Mouse (Mus musculus): Measurements from ENCODE around the gene Wdr46. TPM values are rescaled to one million over a fixed set of nuclear protein-coding genes. Genes with fewer than 3 reads are reported as not detected.

Gene Wdr46
- total and polyA plus RNA-seq, 3 experiments, result 39.8 to 72.4 (median 49.7) TPM

DNA sequence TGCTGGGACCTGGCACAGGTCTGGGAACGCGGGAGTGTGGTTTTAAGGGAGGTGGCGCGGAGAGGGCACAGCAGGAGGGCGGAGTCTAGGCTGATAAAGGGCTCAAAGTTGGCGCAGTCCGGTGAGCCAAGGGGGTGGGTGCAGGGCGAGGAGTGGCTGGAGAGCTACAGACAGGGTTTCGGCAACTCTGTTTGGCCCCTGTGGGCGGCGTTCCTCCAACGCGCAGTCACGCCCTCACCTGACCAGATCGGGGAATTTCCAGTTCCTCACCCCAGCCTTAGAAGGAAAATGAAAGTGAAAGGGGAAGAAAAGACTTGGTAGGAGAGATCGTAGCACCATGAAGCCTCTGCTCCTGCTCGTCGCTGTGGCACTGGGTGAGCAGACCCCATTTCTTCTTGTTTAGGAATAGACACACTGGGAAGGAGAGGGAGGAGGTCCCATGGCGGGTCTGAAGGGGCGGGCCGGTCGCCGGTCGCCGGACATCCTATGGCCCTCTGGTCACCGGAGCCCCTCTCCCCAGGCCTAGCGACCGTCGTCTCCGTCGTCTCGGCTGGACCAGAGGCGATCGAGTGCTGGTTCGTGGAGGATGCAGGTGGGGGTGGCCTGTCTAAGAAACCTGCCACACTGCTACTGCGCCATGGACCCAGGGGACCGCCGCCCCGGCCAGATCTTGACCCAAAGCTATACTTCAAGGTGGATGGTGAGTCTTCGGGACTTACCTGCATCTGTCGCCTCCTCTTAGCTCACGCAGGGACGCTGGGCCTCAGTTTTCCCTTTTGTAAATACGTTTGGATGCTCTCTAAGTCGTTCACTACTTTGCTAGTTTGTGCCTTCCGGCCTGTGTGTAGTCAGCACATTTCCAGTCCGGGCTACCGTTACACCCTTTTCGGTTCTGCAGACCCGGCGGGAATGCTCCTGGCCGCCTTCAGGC is 20.8 kb upstream of the Wdr46 start:
- H3K4me2 ChIP-seq (ENCODE audit: insufficient read depth, low read depth, poor library complexity, severe bottlenecking), result peak overlapping the region; percentile 85
- dilution Hi-C loops (cut with MboI; ENCODE audit: extremely low pct_ligation_motif_present, extremely low pct_unique_long_range_greater_than_20kb, low sequenced_read_pairs), result no loop called here
- H3K36me3 ChIP-seq (replicated peaks in 1 of 2; ENCODE audit: control insufficient read depth in 1 of 2, insufficient read depth in 1 of 2, low read length in 1 of 2), result peaks cover 40 to 60% of the 10 kb centered on the region in 2 experiments
- H3K27ac ChIP-seq (ENCODE audit: insufficient read depth, low read depth), result peak overlapping the region; percentile 93
- H3K4me1 ChIP-seq (ENCODE audit: control insufficient read depth in 1 of 2, insufficient read depth in 2 of 2), result peaks cover 32 to 47% of the 10 kb centered on the region in 2 experiments
- peak overlapping the region; percentile 71 to 99 (median 83) for H3K4me3 ChIP-seq (replicated peaks in 1 of 3; ENCODE audit: low read depth in 2 of 3, low read length in 2 of 3, poor library complexity in 1 of 3)
- peak; percentile 96 for DNase-seq (ENCODE audit: extremely low read depth)
- in situ Hi-C loops (cut with MboI; ENCODE audit: low pct_ligation_motif_present, low pct_unique_long_range_greater_than_20kb, low sequenced_read_pairs), result no loop called here
- H3K9me3 ChIP-seq (replicated peaks; ENCODE audit: low read length), result peaks cover 10% of the 10 kb centered on the region
- H3K27me3 ChIP-seq (replicated peaks), result no peaks in the 10 kb centered on the region
- peaks cover 22% of the 10 kb centered on the region for H3K79me2 ChIP-seq (replicated peaks; ENCODE audit: control insufficient read depth, extremely low read depth, insufficient read depth, poor library complexity, severe bottlenecking)
- peak overlapping the region; percentile 81 for H3K9ac ChIP-seq (ENCODE audit: insufficient read depth, low read depth)
- TF ChIP-seq POLR2AphosphoS2 (IDR thresholded peaks at IDR 0.05; ENCODE audit: low read depth, low read length), result no peak
- peak; percentile 71; the same call in 1 of the 2 replicates for TF ChIP-seq TBP (conservative IDR thresholded peaks at IDR 0.05; ENCODE audit: low read depth, low read length)
- 0 out of 2 replicates have a peak, but pooled peaks have one; percentile 6 for TF ChIP-seq SMC3 (IDR thresholded peaks at IDR 0.05; ENCODE audit: low read depth, low read length)
- TF ChIP-seq NRF1 (IDR thresholded peaks at IDR 0.05; ENCODE audit: low read depth, low read length), result peak; percentile 58
- TF ChIP-seq SIN3A (IDR thresholded peaks at IDR 0.05; ENCODE audit: low read length), result peak; percentile 90; the same call in 1 of the 2 replicates
- peak; percentile 17; the same call in 1 of the 2 replicates for TF ChIP-seq MXI1 (IDR thresholded peaks at IDR 0.05; ENCODE audit: low read depth, low read length)
- no peak for TF ChIP-seq GABPA (IDR thresholded peaks at IDR 0.05; ENCODE audit: insufficient replicate concordance, low read depth, low read length)
- 0 out of 2 replicates have a peak, but pooled peaks have one; percentile 46 for TF ChIP-seq ZMIZ1 (IDR thresholded peaks at IDR 0.05; ENCODE audit: low read depth, low read length)
- TF ChIP-seq ZC3H11A (IDR thresholded peaks at IDR 0.05; ENCODE audit: low read depth, low read length), result no peak
- peak in 1 of 2 experiments; percentile 49; a peak in 2 of 4 replicates for TF ChIP-seq CTCF (conservative IDR thresholded peaks at IDR 0.05 in 1 of 2, IDR thresholded peaks at IDR 0.05 in 1 of 2; ENCODE audit: low read depth in 2 of 2, low read length in 2 of 2)
- peak; percentile 75; the same call in 1 of the 2 replicates for TF ChIP-seq TCF12 (IDR thresholded peaks at IDR 0.05; ENCODE audit: low read depth, low read length)
- no peak for TF ChIP-seq ZNF384 (IDR thresholded peaks at IDR 0.05; ENCODE audit: low read depth, low read length)
- peak; percentile 76 for TF ChIP-seq NELFE (IDR thresholded peaks at IDR 0.05; ENCODE audit: low read depth, low read length)
- peak; percentile 73 for TF ChIP-seq POLR2A (IDR thresholded peaks at IDR 0.05; ENCODE audit: low read depth, low read length)
- TF ChIP-seq MYC (IDR thresholded peaks at IDR 0.05; ENCODE audit: low read depth, low read length), result no peak; the same call in 1 of the 2 replicates
- no peak for TF ChIP-seq CHD1 (IDR thresholded peaks at IDR 0.05; ENCODE audit: low read depth, low read length)
- TF ChIP-seq MAFK (IDR thresholded peaks at IDR 0.05; ENCODE audit: insufficient replicate concordance, low read length), result peak; percentile 27; the same call in 1 of the 2 replicates
- TF ChIP-seq RCOR1 (conservative IDR thresholded peaks at IDR 0.05; ENCODE audit: low read depth, low read length), result no peak; the same call in 1 of the 2 replicates
- TF ChIP-seq EP300 (IDR thresholded peaks at IDR 0.05; ENCODE audit: low read length), result peak; percentile 62
- peak; percentile 91 for TF ChIP-seq IRF4 (IDR thresholded peaks at IDR 0.05; ENCODE audit: low read depth, low read length)
- peak; percentile 2; the same call in 1 of the 2 replicates for TF ChIP-seq JUN (IDR thresholded peaks at IDR 0.05; ENCODE audit: insufficient read depth, low read depth, low read length)
- peak; percentile 98 for TF ChIP-seq ETS1 (conservative IDR thresholded peaks at IDR 0.05; ENCODE audit: low read depth, low read length)
- no peak for TF ChIP-seq RAD21 (IDR thresholded peaks at IDR 0.05; ENCODE audit: low read depth, low read length)
- TF ChIP-seq MAZ (IDR thresholded peaks at IDR 0.05; ENCODE audit: low read depth, low read length), result peak; percentile 78; the same call in 1 of the 2 replicates
- peak; percentile 55 for TF ChIP-seq USF1 (IDR thresholded peaks at IDR 0.05; ENCODE audit: low read depth, low read length)
- TF ChIP-seq KAT2A (IDR thresholded peaks at IDR 0.05; ENCODE audit: insufficient replicate concordance, low read length), result no peak
- TF ChIP-seq UBTF (IDR thresholded peaks at IDR 0.05; ENCODE audit: low read depth, low read length), result no peak
- peak; percentile 32 for TF ChIP-seq USF2 (conservative IDR thresholded peaks at IDR 0.05; ENCODE audit: low read depth, low read length)
- TF ChIP-seq HCFC1 (IDR thresholded peaks at IDR 0.05; ENCODE audit: low read depth, low read length), result peak; percentile 53; the same call in 1 of the 2 replicates
- TF ChIP-seq ELF1 (IDR thresholded peaks at IDR 0.05; ENCODE audit: low read depth, low read length), result peak; percentile 53
- no peak for TF ChIP-seq PAX5 (IDR thresholded peaks at IDR 0.05; ENCODE audit: low read length)
- peak; percentile 98 for TF ChIP-seq BHLHE40 (IDR thresholded peaks at IDR 0.05; ENCODE audit: low read depth, low read length)
- no peak for TF ChIP-seq ZKSCAN1 (IDR thresholded peaks at IDR 0.05; ENCODE audit: borderline replicate concordance, low read depth, low read length)
- TF ChIP-seq E2F4 (IDR thresholded peaks at IDR 0.05; ENCODE audit: insufficient replicate concordance, low read depth, low read length), result no peak
- peak; percentile 45 for TF ChIP-seq CHD2 (IDR thresholded peaks at IDR 0.05; ENCODE audit: low read length)
- TF ChIP-seq MEF2A (IDR thresholded peaks at IDR 0.05; ENCODE audit: borderline replicate concordance, low read depth, low read length), result peak; percentile 84
- TF ChIP-seq JUND (conservative IDR thresholded peaks at IDR 0.05; ENCODE audit: low read depth, low read length), result no peak
